Mouse (Mus musculus) megakaryocyte, embryonic 14.5 days (primary cell): ENCODE results near the gene Mlst8.

ENCODE experiments used
- FLI1 ChIP-seq: IDR thresholded peaks from 2 replicates; pipeline ENCODE4 v1.6.1; 2012; ENCODE audit warnings: low read length, inconsistent platforms, mixed read lengths
- GATA1 ChIP-seq: IDR thresholded peaks from 3 replicates; pipeline ENCODE4 v1.6.1; 2012; ENCODE audit warnings: mixed read lengths, low read length, inconsistent platforms, borderline replicate concordance

DNA sequence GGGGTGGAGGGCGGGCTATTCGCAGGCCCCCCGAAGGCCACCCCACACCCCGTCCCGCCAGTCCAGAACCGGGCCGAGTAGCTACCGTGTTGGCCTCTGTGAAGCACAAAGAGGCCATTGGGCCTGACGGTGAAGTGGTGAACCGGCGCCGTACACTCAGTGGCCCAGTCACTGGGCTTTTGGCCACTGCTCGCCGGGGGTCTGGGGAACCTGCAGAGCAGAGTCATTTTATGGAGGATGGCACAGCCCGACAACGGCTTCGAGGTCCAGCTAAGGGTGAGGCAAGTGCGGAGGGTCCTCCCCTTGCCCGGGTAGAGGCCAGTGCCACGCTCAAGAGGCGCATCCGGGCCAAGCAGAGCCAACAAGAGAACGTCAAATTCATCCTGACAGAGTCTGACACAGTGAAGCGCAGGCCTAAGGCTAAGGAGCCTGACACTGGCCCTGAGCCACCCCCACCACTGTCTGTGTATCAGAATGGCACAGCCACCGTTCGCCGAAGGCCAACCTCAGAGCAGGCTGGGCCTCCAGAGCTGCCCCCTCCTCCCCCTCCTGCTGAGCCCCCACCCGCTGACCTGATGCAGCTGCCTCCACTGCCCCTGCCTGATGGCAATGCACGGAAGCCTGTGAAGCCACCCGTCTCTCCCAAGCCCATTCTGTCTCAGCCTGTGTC, 26.5 kb upstream of the Mlst8 start:
- TF ChIP-seq FLI1 (no peak), GATA1 (no peak)
